Mouse (Mus musculus): ENCODE results near the gene Zfp386. TPM values are rescaled to one million over a fixed set of nuclear protein-coding genes. Genes with fewer than 3 reads are reported as not detected.

Zfp386 gene
- polyA plus RNA-seq, 1 experiment: 12.0 TPM

GRCm38 (mm10) chr12:116062194-116062583 is 14.7 kb downstream of the Zfp386 start:
- no peak for TF ChIP-seq CTCF (IDR thresholded peaks at IDR 0.05; ENCODE audit: borderline replicate concordance, control insufficient read depth, extremely low read depth, insufficient read depth, low read length, poor library complexity)
- TF ChIP-seq POLR2A (IDR thresholded peaks at IDR 0.05; ENCODE audit: control insufficient read depth, extremely low read depth, insufficient read depth, low read length, poor library complexity): no peak
- Histone ChIP-seq H3K36me3 (ENCODE audit: control insufficient read depth, insufficient read depth, low read length) (peaks cover 27% of the 10 kb centered on the region), H3K4me3 (ENCODE audit: control insufficient read depth, insufficient read depth, low read length) (no peak overlapping the region), H3K27me3 (ENCODE audit: control insufficient read depth, insufficient read depth, low read length) (no peaks in the 10 kb centered on the region), H3K4me1 (replicated peaks; ENCODE audit: control insufficient read depth, insufficient read depth, low read length) (no peaks in the 10 kb centered on the region), H3K27ac (ENCODE audit: control insufficient read depth, insufficient read depth, low read length) (no peak overlapping the region)
- WGBS: 100% methylated on average over 2 of the region's 2 CpGs
- no peak for DNase-seq

DNA sequence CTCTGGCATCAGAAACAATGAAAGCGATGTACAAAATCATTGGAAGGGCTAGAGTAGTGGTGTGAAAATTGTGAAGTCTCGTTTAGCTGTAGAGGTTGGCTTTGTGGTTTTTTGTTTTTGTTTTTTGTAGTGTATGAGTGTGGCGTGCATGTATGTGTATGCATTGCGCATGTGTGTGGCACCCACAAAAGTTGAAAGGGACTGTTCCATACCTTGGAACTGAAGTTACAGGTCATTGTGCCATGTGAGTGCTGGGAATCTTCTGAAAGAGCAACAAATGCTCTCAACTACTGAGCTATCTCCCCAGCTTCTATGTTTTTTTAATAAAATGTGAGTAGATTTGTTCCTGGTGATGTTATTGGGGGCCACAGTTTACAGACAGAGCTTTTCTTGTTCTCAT is 15.5 kb downstream of the Zfp386 start:
- H3K27me3 ChIP-seq (ENCODE audit: control insufficient read depth, insufficient read depth, low read length): no peaks in the 10 kb centered on the region
- H3K4me3 ChIP-seq (ENCODE audit: control insufficient read depth, insufficient read depth, low read length): no peak overlapping the region
- DNase-seq: no peak
- TF ChIP-seq POLR2A (IDR thresholded peaks at IDR 0.05; ENCODE audit: control insufficient read depth, extremely low read depth, insufficient read depth, low read length, poor library complexity) (no peak), CTCF (IDR thresholded peaks at IDR 0.05; ENCODE audit: borderline replicate concordance, control insufficient read depth, extremely low read depth, insufficient read depth, low read length, poor library complexity) (no peak)
- 92% methylated on average over 4 of the region's 4 CpGs for WGBS
- H3K27ac ChIP-seq (ENCODE audit: control insufficient read depth, insufficient read depth, low read length): no peak overlapping the region
- H3K4me1 ChIP-seq (replicated peaks; ENCODE audit: control insufficient read depth, insufficient read depth, low read length): no peaks in the 10 kb centered on the region
- H3K36me3 ChIP-seq (ENCODE audit: control insufficient read depth, insufficient read depth, low read length): peaks cover 27% of the 10 kb centered on the region

DNA sequence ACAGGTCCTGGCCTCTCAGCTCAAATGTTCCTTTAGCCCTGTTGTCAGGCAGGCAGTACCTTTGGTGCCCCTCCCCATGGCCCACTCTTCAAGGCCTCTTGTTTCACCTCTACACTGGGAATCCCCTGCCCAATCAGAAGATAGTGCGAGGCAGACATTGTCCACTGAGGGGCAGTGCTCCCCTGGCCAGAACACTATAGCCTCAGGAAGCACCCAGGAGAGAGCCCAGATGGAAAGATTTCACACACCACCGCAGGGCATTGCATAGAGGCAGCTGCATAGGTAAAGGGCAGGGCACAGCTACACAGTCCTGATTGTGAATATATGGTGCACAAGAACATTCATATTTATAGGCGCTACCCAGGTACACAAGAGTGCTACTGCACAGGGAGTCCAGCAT is 23.5 kb downstream of the Zfp386 start:
- no peak for DNase-seq
- TF ChIP-seq CTCF (IDR thresholded peaks at IDR 0.05; ENCODE audit: borderline replicate concordance, control insufficient read depth, extremely low read depth, insufficient read depth, low read length, poor library complexity): no peak
- no peak for TF ChIP-seq POLR2A (IDR thresholded peaks at IDR 0.05; ENCODE audit: control insufficient read depth, extremely low read depth, insufficient read depth, low read length, poor library complexity)

GRCm38 (mm10) chr12:116077074-116077854 is 29.7 kb downstream of the Zfp386 start, which contains the start of gene Vipr2:
Gene Vipr2 (plus strand): TSS chr12:116077726.
- DNase-seq: peak; percentile 65
- TF ChIP-seq CTCF (IDR thresholded peaks at IDR 0.05; ENCODE audit: borderline replicate concordance, control insufficient read depth, extremely low read depth, insufficient read depth, low read length, poor library complexity) (no peak), POLR2A (IDR thresholded peaks at IDR 0.05; ENCODE audit: control insufficient read depth, extremely low read depth, insufficient read depth, low read length, poor library complexity) (no peak)
- Histone ChIP-seq H3K27ac (ENCODE audit: control insufficient read depth, insufficient read depth, low read length) (no peak within 1 kb of the TSS), H3K36me3 (ENCODE audit: control insufficient read depth, insufficient read depth, low read length) (no peaks in the 10 kb centered on the region), H3K4me1 (replicated peaks; ENCODE audit: control insufficient read depth, insufficient read depth, low read length) (peaks cover 7% of the 10 kb centered on the region), H3K4me3 (ENCODE audit: control insufficient read depth, insufficient read depth, low read length) (peak within 1 kb of the TSS; percentile 48), H3K27me3 (ENCODE audit: control insufficient read depth, insufficient read depth, low read length) (peaks cover 2% of the 10 kb centered on the region; the same call in 1 of the 2 replicates)
- 6% methylated on average over 33 of the region's 33 CpGs for WGBS

More for the DNA sequence above, 23.5 kb downstream of the Zfp386 start:
- H3K4me3 ChIP-seq (ENCODE audit: control insufficient read depth, insufficient read depth, low read length): no peak overlapping the region
- no peaks in the 10 kb centered on the region for H3K4me1 ChIP-seq (replicated peaks; ENCODE audit: control insufficient read depth, insufficient read depth, low read length)
- H3K27me3 ChIP-seq (ENCODE audit: control insufficient read depth, insufficient read depth, low read length): no peaks in the 10 kb centered on the region
- WGBS: 54% methylated on average over 3 of the region's 3 CpGs
- H3K27ac ChIP-seq (ENCODE audit: control insufficient read depth, insufficient read depth, low read length): no peak overlapping the region
- H3K36me3 ChIP-seq (ENCODE audit: control insufficient read depth, insufficient read depth, low read length): no peaks in the 10 kb centered on the region

DNA sequence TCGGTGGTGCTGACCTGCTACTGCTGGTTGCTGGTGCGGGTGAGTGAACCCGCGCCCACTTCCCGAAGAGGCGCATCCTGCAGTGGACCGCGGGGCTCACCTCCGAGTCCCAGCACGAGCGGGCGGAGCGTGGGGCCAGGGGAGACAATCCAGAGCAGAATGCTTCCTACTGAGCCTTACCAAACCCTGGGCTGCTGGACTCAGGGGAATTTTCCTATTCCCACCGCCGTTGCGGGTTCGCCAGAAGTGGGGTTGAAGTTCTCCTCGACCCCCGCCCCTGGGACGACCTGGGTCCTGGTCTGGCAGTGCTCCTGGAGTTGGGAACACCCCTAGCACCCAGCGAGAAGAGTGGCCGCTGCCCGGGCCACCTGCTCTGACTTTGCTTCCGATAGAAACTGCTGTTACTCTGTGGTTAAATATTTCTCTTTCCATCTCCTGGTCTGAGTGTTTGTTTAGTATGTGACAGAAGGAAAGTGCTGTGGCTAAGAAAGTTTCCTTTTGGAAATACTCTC is 30.4 kb downstream of the Zfp386 start:
- peaks cover 7% of the 10 kb centered on the region for H3K4me1 ChIP-seq (replicated peaks; ENCODE audit: control insufficient read depth, insufficient read depth, low read length)
- 1% methylated on average over 24 of the region's 24 CpGs for WGBS
- peak overlapping the region; percentile 48 for H3K4me3 ChIP-seq (ENCODE audit: control insufficient read depth, insufficient read depth, low read length)
- H3K27ac ChIP-seq (ENCODE audit: control insufficient read depth, insufficient read depth, low read length): no peak overlapping the region
- no peak for DNase-seq
- H3K36me3 ChIP-seq (ENCODE audit: control insufficient read depth, insufficient read depth, low read length): no peaks in the 10 kb centered on the region
- TF ChIP-seq POLR2A (IDR thresholded peaks at IDR 0.05; ENCODE audit: control insufficient read depth, extremely low read depth, insufficient read depth, low read length, poor library complexity) (no peak), CTCF (IDR thresholded peaks at IDR 0.05; ENCODE audit: borderline replicate concordance, control insufficient read depth, extremely low read depth, insufficient read depth, low read length, poor library complexity) (no peak)
- peaks cover 2% of the 10 kb centered on the region; the same call in 1 of the 2 replicates for H3K27me3 ChIP-seq (ENCODE audit: control insufficient read depth, insufficient read depth, low read length)

DNA sequence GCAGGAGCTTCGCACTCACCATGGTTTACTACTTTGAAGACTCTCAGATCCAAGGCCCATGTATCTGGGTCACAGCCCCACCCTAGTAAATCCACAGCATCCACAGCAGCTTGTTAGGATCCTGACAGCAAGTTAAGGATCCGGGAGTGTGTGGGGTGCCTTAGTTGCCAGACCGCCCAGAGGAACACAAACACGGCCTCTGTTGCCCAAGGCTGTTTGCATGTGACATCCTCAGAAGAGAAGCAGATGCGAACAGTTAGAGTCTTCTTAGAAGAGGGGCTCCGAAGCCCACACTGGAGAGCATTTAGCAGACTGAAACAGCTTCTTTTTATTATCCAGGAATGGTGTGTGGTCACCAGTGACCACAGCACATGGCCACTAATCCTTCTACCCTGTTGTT is 35.6 kb downstream of the Zfp386 start:
- H3K4me1 ChIP-seq (replicated peaks; ENCODE audit: control insufficient read depth, insufficient read depth, low read length): no peaks in the 10 kb centered on the region
- no peak for TF ChIP-seq POLR2A (IDR thresholded peaks at IDR 0.05; ENCODE audit: control insufficient read depth, extremely low read depth, insufficient read depth, low read length, poor library complexity)
- no peak for TF ChIP-seq CTCF (IDR thresholded peaks at IDR 0.05; ENCODE audit: borderline replicate concordance, control insufficient read depth, extremely low read depth, insufficient read depth, low read length, poor library complexity)
- no peaks in the 10 kb centered on the region for H3K36me3 ChIP-seq (ENCODE audit: control insufficient read depth, insufficient read depth, low read length)
- no peaks in the 10 kb centered on the region for H3K27me3 ChIP-seq (ENCODE audit: control insufficient read depth, insufficient read depth, low read length)
- H3K27ac ChIP-seq (ENCODE audit: control insufficient read depth, insufficient read depth, low read length): no peak overlapping the region
- H3K4me3 ChIP-seq (ENCODE audit: control insufficient read depth, insufficient read depth, low read length): no peak overlapping the region
- WGBS: 94% methylated on average over 6 of the region's 6 CpGs
- no peak for DNase-seq

Data from thymus, adult 2 months (tissue).